Mouse (Mus musculus): ENCODE results near the gene Il1rl2. TPM values are rescaled to one million over a fixed set of nuclear protein-coding genes. Genes with fewer than 3 reads are reported as not detected.
A peak's percentile ranks its signal among the peaks of the same experiment; 100 is the strongest.

Il1rl2 gene
- polyA plus RNA-seq, 1 experiment: not detected

GRCm38 (mm10) chr1:40282394-40282793 is 42.0 kb upstream of the Il1rl2 start:
- no peak for TF ChIP-seq MAX (IDR thresholded peaks at IDR 0.05)
- TF ChIP-seq MYOD1 (IDR thresholded peaks at IDR 0.05; ENCODE audit: control insufficient read depth, insufficient read length, low read depth): peak; percentile 93
- no peak for TF ChIP-seq MYOG (IDR thresholded peaks at IDR 0.05; ENCODE audit: control insufficient read depth, extremely low read depth, insufficient read length)
- Histone ChIP-seq H3K36me3 (ENCODE audit: control insufficient read depth, insufficient read depth) (peaks cover 49% of the 10 kb centered on the region), H3K27me3 (ENCODE audit: control insufficient read depth, insufficient read depth, insufficient read length) (no peaks in the 10 kb centered on the region), H3K4me3 (ENCODE audit: insufficient read depth, poor library complexity, severe bottlenecking) (no peak overlapping the region), H3ac (ENCODE audit: control insufficient read depth, insufficient read length, low read depth) (no peak overlapping the region), H3K79me3 (ENCODE audit: low read depth) (peaks cover 10% of the 10 kb centered on the region), H3K79me2 (ENCODE audit: control insufficient read depth, insufficient read depth) (peaks cover 52% of the 10 kb centered on the region)

- peak; percentile 51 for TF ChIP-seq MYOD1 (IDR thresholded peaks at IDR 0.05; ENCODE audit: control insufficient read depth, insufficient read length, low read depth)
- TF ChIP-seq CTCF (IDR thresholded peaks at IDR 0.05; ENCODE audit: control insufficient read depth, insufficient read depth, insufficient read length): no peak
- Histone ChIP-seq H3ac (ENCODE audit: control insufficient read depth, insufficient read length, low read depth) (no peak overlapping the region), H3K79me2 (ENCODE audit: control insufficient read depth, insufficient read depth) (peaks cover 47% of the 10 kb centered on the region), H3K36me3 (ENCODE audit: control insufficient read depth, insufficient read depth) (peaks cover 38% of the 10 kb centered on the region), H3K27me3 (ENCODE audit: control insufficient read depth, insufficient read depth, insufficient read length) (no peaks in the 10 kb centered on the region), H3K4me3 (ENCODE audit: insufficient read depth, poor library complexity, severe bottlenecking) (no peak overlapping the region), H3K79me3 (ENCODE audit: low read depth) (peaks cover 10% of the 10 kb centered on the region)
These were observed 40.4 kb upstream of the Il1rl2 start for GRCm38 (mm10) chr1:40283995-40284394.

GRCm38 (mm10) chr1:40290489-40291255 is 33.7 kb upstream of the Il1rl2 start:
- TF ChIP-seq CTCF (IDR thresholded peaks at IDR 0.05; ENCODE audit: control insufficient read depth, insufficient read depth, insufficient read length): no peak
- TF ChIP-seq MYOD1 (IDR thresholded peaks at IDR 0.05; ENCODE audit: control insufficient read depth, insufficient read length, low read depth): peak; percentile 61
- peak; percentile 71 for TF ChIP-seq CEBPB (IDR thresholded peaks at IDR 0.05; ENCODE audit: low read depth)
- Histone ChIP-seq H3K4me3 (ENCODE audit: insufficient read depth, poor library complexity, severe bottlenecking) (no peak overlapping the region), H3K79me2 (ENCODE audit: control insufficient read depth, insufficient read depth) (peaks cover 31% of the 10 kb centered on the region), H3K36me3 (ENCODE audit: control insufficient read depth, insufficient read depth) (peaks cover 45% of the 10 kb centered on the region), H3K27me3 (ENCODE audit: control insufficient read depth, insufficient read depth, insufficient read length) (no peaks in the 10 kb centered on the region), H3K79me3 (ENCODE audit: low read depth) (peaks cover 14% of the 10 kb centered on the region), H3ac (ENCODE audit: control insufficient read depth, insufficient read length, low read depth) (no peak overlapping the region)

- H3K79me3 ChIP-seq (ENCODE audit: low read depth): peaks cover 11% of the 10 kb centered on the region
- TF ChIP-seq USF1 (IDR thresholded peaks at IDR 0.05; ENCODE audit: low read depth) (no peak), CTCF (IDR thresholded peaks at IDR 0.05; ENCODE audit: control insufficient read depth, insufficient read depth, insufficient read length) (no peak), MYOG (IDR thresholded peaks at IDR 0.05; ENCODE audit: control insufficient read depth, extremely low read depth, insufficient read length) (no peak), MAX (IDR thresholded peaks at IDR 0.05) (no peak), FOSL1 (IDR thresholded peaks at IDR 0.05; ENCODE audit: insufficient read depth, low read length, poor library complexity, severe bottlenecking) (no peak), CEBPB (IDR thresholded peaks at IDR 0.05; ENCODE audit: low read depth) (no peak), MYOD1 (IDR thresholded peaks at IDR 0.05; ENCODE audit: control insufficient read depth, insufficient read length, low read depth) (no peak)
- H3K79me2 ChIP-seq (ENCODE audit: control insufficient read depth, insufficient read depth): peaks cover 25% of the 10 kb centered on the region
- no peaks in the 10 kb centered on the region for H3K27me3 ChIP-seq (ENCODE audit: control insufficient read depth, insufficient read depth, insufficient read length)
- no peak overlapping the region for H3K4me3 ChIP-seq (ENCODE audit: insufficient read depth, poor library complexity, severe bottlenecking)
- no peak overlapping the region for H3ac ChIP-seq (ENCODE audit: control insufficient read depth, insufficient read length, low read depth)
- peaks cover 54% of the 10 kb centered on the region for H3K36me3 ChIP-seq (ENCODE audit: control insufficient read depth, insufficient read depth)
These were observed 32.2 kb upstream of the Il1rl2 start for GRCm38 (mm10) chr1:40292231-40292630.

- Histone ChIP-seq H3K79me3 (ENCODE audit: low read depth) (peaks cover 11% of the 10 kb centered on the region), H3K36me3 (ENCODE audit: control insufficient read depth, insufficient read depth) (peaks cover 66% of the 10 kb centered on the region), H3K27me3 (ENCODE audit: control insufficient read depth, insufficient read depth, insufficient read length) (no peaks in the 10 kb centered on the region), H3K79me2 (ENCODE audit: control insufficient read depth, insufficient read depth) (peaks cover 18% of the 10 kb centered on the region), H3K4me3 (ENCODE audit: insufficient read depth, poor library complexity, severe bottlenecking) (no peak overlapping the region), H3ac (ENCODE audit: control insufficient read depth, insufficient read length, low read depth) (no peak overlapping the region)
- TF ChIP-seq MAX (IDR thresholded peaks at IDR 0.05) (no peak), USF1 (IDR thresholded peaks at IDR 0.05; ENCODE audit: low read depth) (no peak), FOSL1 (IDR thresholded peaks at IDR 0.05; ENCODE audit: insufficient read depth, low read length, poor library complexity, severe bottlenecking) (no peak), MYOG (IDR thresholded peaks at IDR 0.05; ENCODE audit: control insufficient read depth, extremely low read depth, insufficient read length) (no peak), CEBPB (IDR thresholded peaks at IDR 0.05; ENCODE audit: low read depth) (no peak), CTCF (IDR thresholded peaks at IDR 0.05; ENCODE audit: control insufficient read depth, insufficient read depth, insufficient read length) (no peak), MYOD1 (IDR thresholded peaks at IDR 0.05; ENCODE audit: control insufficient read depth, insufficient read length, low read depth) (no peak)
These were observed 30.5 kb upstream of the Il1rl2 start for GRCm38 (mm10) chr1:40293891-40294290.

GRCm38 (mm10) chr1:40294824-40295223 is 29.6 kb upstream of the Il1rl2 start:
- no peak for TF ChIP-seq MYOD1 (IDR thresholded peaks at IDR 0.05; ENCODE audit: control insufficient read depth, insufficient read length, low read depth)
- TF ChIP-seq MAX (IDR thresholded peaks at IDR 0.05): no peak
- TF ChIP-seq FOSL1 (IDR thresholded peaks at IDR 0.05; ENCODE audit: insufficient read depth, low read length, poor library complexity, severe bottlenecking): no peak
- no peak for TF ChIP-seq MYOG (IDR thresholded peaks at IDR 0.05; ENCODE audit: control insufficient read depth, extremely low read depth, insufficient read length)
- TF ChIP-seq CEBPB (IDR thresholded peaks at IDR 0.05; ENCODE audit: low read depth): no peak
- TF ChIP-seq CTCF (IDR thresholded peaks at IDR 0.05; ENCODE audit: control insufficient read depth, insufficient read depth, insufficient read length): no peak
- no peak for TF ChIP-seq USF1 (IDR thresholded peaks at IDR 0.05; ENCODE audit: low read depth)
- Histone ChIP-seq H3ac (ENCODE audit: control insufficient read depth, insufficient read length, low read depth) (no peak overlapping the region), H3K27me3 (ENCODE audit: control insufficient read depth, insufficient read depth, insufficient read length) (no peaks in the 10 kb centered on the region), H3K36me3 (ENCODE audit: control insufficient read depth, insufficient read depth) (peaks cover 69% of the 10 kb centered on the region), H3K4me3 (ENCODE audit: insufficient read depth, poor library complexity, severe bottlenecking) (no peak overlapping the region), H3K79me3 (ENCODE audit: low read depth) (peaks cover 11% of the 10 kb centered on the region), H3K79me2 (ENCODE audit: control insufficient read depth, insufficient read depth) (peaks cover 14% of the 10 kb centered on the region)

All from C2C12 (cell line).